Comparison of ENCODE assay signal across 19 mouse cellular contexts in genomic region chr11:11711748-11712147, GRCm38 (mm10). TPM values are rescaled to one million over a fixed set of nuclear protein-coding genes. Genes with fewer than 3 reads are reported as not detected.
DNase-seq lines count a peak whose midpoint lies in the region; ATAC-seq lines count a peak whose summit lies in the region.
"Had no signal": no experiment of that assay in that cellular context is flagged by ENCODE, and none has a peak within 500 bp of the region (broad histone marks: within the 10 kb centered on the region; RNA-seq: fewer than 3 reads in every experiment).

No protein-coding gene starts in this region.

- H3K9ac ChIP-seq in forebrain, embryonic 13.5 days, result no peak overlapping the region
- H3K9ac ChIP-seq: embryonic facial prominence, embryonic 15.5 days; heart, embryonic 12.5 days; midbrain, embryonic 12.5 days had no signal

- no peaks in the 10 kb centered on the region for H3K27me3 ChIP-seq in forebrain, embryonic 13.5 days
- H3K27me3 ChIP-seq: embryonic facial prominence, embryonic 15.5 days; midbrain, embryonic 12.5 days had no signal

- no peak overlapping the region for H3K4me3 ChIP-seq in forebrain, embryonic 13.5 days
- H3K4me3 ChIP-seq: embryonic facial prominence, embryonic 15.5 days; heart, embryonic 12.5 days; midbrain, embryonic 12.5 days had no signal

- WGBS in forebrain, embryonic 13.5 days, result 75% methylated on average over 7 of the region's 7 CpGs

- peak; percentile 68 for ATAC-seq in activated CD4-positive, CD25-positive, alpha-beta regulatory T cell, adult 4 months
- peak; percentile 47 for ATAC-seq in megakaryocyte progenitor cell, adult 5-6 weeks (replicated peaks; ENCODE audit: poor library complexity)
- ATAC-seq in forebrain, embryonic 13.5 days, result no peak
- ATAC-seq: forebrain, embryonic 16.5 days; intestine, embryonic 16.5 days; lung, postnatal 0 days had no signal

- no peaks in the 10 kb centered on the region for H3K9me3 ChIP-seq in forebrain, embryonic 13.5 days (replicated peaks)
- H3K9me3 ChIP-seq: embryonic facial prominence, embryonic 15.5 days; heart, embryonic 12.5 days; midbrain, embryonic 12.5 days had no signal

- H3K4me1 ChIP-seq in forebrain, embryonic 13.5 days, result no peaks in the 10 kb centered on the region
- H3K4me1 ChIP-seq: embryonic facial prominence, embryonic 15.5 days; heart, embryonic 12.5 days; midbrain, embryonic 12.5 days had no signal

- peak; percentile 3 for DNase-seq in right cerebral cortex, adult 18-20 months
- DNase-seq in right cerebral cortex, postnatal 25 days, result no peak
- peak; percentile 64 for DNase-seq in thymus, postnatal 25 days
- no peak for DNase-seq in cerebellum, adult 11 months
- DNase-seq in cerebellum, adult 11-12 months, result no peak
- DNase-seq: adrenal gland, postnatal 14 days; gastrocnemius, postnatal 14 days; heart, postnatal 4 days; kidney, postnatal 14 days had no signal

- H3K4me2 ChIP-seq in forebrain, embryonic 13.5 days, result no peak overlapping the region
- H3K4me2 ChIP-seq: embryonic facial prominence, embryonic 15.5 days; heart, embryonic 12.5 days; midbrain, embryonic 12.5 days had no signal

- H3K36me3 ChIP-seq in forebrain, embryonic 13.5 days (ENCODE audit: poor library complexity, severe bottlenecking), result no peaks in the 10 kb centered on the region
- H3K36me3 ChIP-seq: embryonic facial prominence, embryonic 15.5 days; heart, embryonic 12.5 days; midbrain, embryonic 12.5 days had no signal

- H3K27ac ChIP-seq in forebrain, embryonic 13.5 days, result no peak overlapping the region
- H3K27ac ChIP-seq: embryonic facial prominence, embryonic 15.5 days; midbrain, embryonic 12.5 days; stomach, postnatal 0 days had no signal

RNA-seq across cellular contexts. Expression of gene Ikzf1, which starts 26.9 kb away (rescaled TPM):
- 100 to 1,000 TPM; 133 to 140 TPM for polyA plus RNA-seq in activated CD4-positive, CD25-positive, alpha-beta regulatory T cell, adult 4 months (2017; shearing (Covaris generic))
- total RNA-seq in megakaryocyte progenitor cell, adult 5-6 weeks (2015), result 155 and 160 TPM in 2 replicates
- 58.3 and 84.0 TPM in 2 replicates for total RNA-seq in megakaryocyte progenitor cell, adult 5-6 weeks (2017)
- 0.63 TPM in 2 replicates for polyA plus RNA-seq in forebrain, embryonic 13.5 days (2015; fragmentation: Nextera tagmentation; extraction: Ambion mirVana)

Comparison
In these comparisons a context has a peak if more than half of its experiments do, and no peak if none do; other contexts are left out.
1. DNase-seq: peak in right cerebral cortex, adult 18-20 months (single experiment) and thymus, postnatal 25 days (single experiment); none in right cerebral cortex, postnatal 25 days (single experiment), cerebellum, adult 11 months (single experiment) and cerebellum, adult 11-12 months (single experiment).
2. RNA of gene Ikzf1, which starts 26.9 kb away (polyA plus RNA-seq): 133 to 140 TPM in activated CD4-positive, CD25-positive, alpha-beta regulatory T cell, adult 4 months; 0.63 TPM in forebrain, embryonic 13.5 days; every median in the first group is over 10 times any median in the second.